Mouse (Mus musculus) liver, embryonic 11.5 days (tissue): ENCODE results near the gene Ankrd39. TPM values are rescaled to one million over a fixed set of nuclear protein-coding genes. Genes with fewer than 3 reads are reported as not detected.

Experiments used
- ATAC-seq: fragments of 200-750 bp; cut with Nextera tagmentation; replicated peaks from 2 replicates; pipeline ENCODE4 v1.8.0; 2017; ENCODE audit warnings: moderate number of reproducible peaks, mild to moderate bottlenecking, moderate TSS enrichment, moderate library complexity; ENCODE audit not compliant: low FRiP score
- DNase-seq: peaks from one replicate; pipeline ENCODE4 v3.0.0-alpha.2; 2017; ENCODE audit warnings: low spot score
- H3K27ac ChIP-seq: fragments of 300-500 bp; sonication (generic); 2 replicates; pipeline ENCODE4 v1.5.1; 2014; ENCODE audit warnings: mild to moderate bottlenecking, low read depth, low read length, control low read depth
- H3K27me3 ChIP-seq: fragments of 300-500 bp; sonication (generic); replicated peaks from 2 replicates; pipeline ENCODE4 v1.6.1; 2014; ENCODE audit warnings: low read length, mixed read lengths; ENCODE audit not compliant: control insufficient read depth, insufficient read depth
- H3K36me3 ChIP-seq: fragments of 300-500 bp; sonication (generic); 2 replicates; pipeline ENCODE4 v1.6.1; 2014; ENCODE audit warnings: mild to moderate bottlenecking, low read length, moderate library complexity, mixed read lengths; ENCODE audit not compliant: control insufficient read depth, insufficient read depth
- H3K4me1 ChIP-seq: fragments of 300-500 bp; sonication (generic); replicated peaks from 2 replicates; pipeline ENCODE4 v1.6.1; 2014; ENCODE audit warnings: low read length, mixed read lengths; ENCODE audit not compliant: control insufficient read depth, insufficient read depth
- H3K4me2 ChIP-seq: fragments of 300-500 bp; sonication (generic); 2 replicates; pipeline ENCODE4 v1.6.1; 2014; ENCODE audit warnings: mild to moderate bottlenecking, control low read depth, moderate library complexity
- H3K4me3 ChIP-seq: fragments of 300-500 bp; sonication (generic); 2 replicates; pipeline ENCODE4 v1.5.1; 2014; ENCODE audit warnings: low read depth, low read length, control low read depth
- H3K9ac ChIP-seq: fragments of 300-500 bp; sonication (generic); 2 replicates; pipeline ENCODE4 v1.6.1; 2014; ENCODE audit warnings: low read depth, low read length, control low read depth
- H3K9me3 ChIP-seq: fragments of 300-500 bp; sonication (generic); 2 replicates; pipeline ENCODE4 v1.6.1; 2016; ENCODE audit warnings: low read length, inconsistent platforms, mixed read lengths; ENCODE audit not compliant: control insufficient read depth
- WGBS: fragments of 180-500 bp; shearing (Covaris S2); extraction: QIAGEN DNeasy Blood & Tissue Kit; methylation state at CpG from one replicate; pipeline ENCODE4 v1.1.7; 2014; 5-methylcytosine and 5-hydroxymethylcytosine counted together
- polyA plus RNA-seq: library from polyadenylated mRNA; unstranded; fragments of >200 nt; fragmentation: Nextera tagmentation; extraction: Ambion mirVana; gene quantifications from 2 replicates; pipeline ENCODE4 v1.2.1, GENCODE M21; 2014

Ankrd39 gene
- polyA plus RNA-seq, 1 experiment from 2014 or later, result 22.1 TPM

- H3K27ac ChIP-seq, result no peak overlapping the region
- peaks cover 44% of the 10 kb centered on the region for H3K36me3 ChIP-seq
- no peaks in the 10 kb centered on the region for H3K9me3 ChIP-seq
- no peak for DNase-seq
- H3K27me3 ChIP-seq, result no peaks in the 10 kb centered on the region
- WGBS, result 92% methylated on average over 5 of the region's 5 CpGs
- no peak overlapping the region for H3K9ac ChIP-seq
- no peak overlapping the region for H3K4me2 ChIP-seq
- H3K4me1 ChIP-seq, result no peaks in the 10 kb centered on the region
- no peak overlapping the region for H3K4me3 ChIP-seq
- no peak for ATAC-seq
These were observed 23.2 kb downstream of the Ankrd39 start for GRCm38 (mm10) chr1:36524058-36524457.

DNA sequence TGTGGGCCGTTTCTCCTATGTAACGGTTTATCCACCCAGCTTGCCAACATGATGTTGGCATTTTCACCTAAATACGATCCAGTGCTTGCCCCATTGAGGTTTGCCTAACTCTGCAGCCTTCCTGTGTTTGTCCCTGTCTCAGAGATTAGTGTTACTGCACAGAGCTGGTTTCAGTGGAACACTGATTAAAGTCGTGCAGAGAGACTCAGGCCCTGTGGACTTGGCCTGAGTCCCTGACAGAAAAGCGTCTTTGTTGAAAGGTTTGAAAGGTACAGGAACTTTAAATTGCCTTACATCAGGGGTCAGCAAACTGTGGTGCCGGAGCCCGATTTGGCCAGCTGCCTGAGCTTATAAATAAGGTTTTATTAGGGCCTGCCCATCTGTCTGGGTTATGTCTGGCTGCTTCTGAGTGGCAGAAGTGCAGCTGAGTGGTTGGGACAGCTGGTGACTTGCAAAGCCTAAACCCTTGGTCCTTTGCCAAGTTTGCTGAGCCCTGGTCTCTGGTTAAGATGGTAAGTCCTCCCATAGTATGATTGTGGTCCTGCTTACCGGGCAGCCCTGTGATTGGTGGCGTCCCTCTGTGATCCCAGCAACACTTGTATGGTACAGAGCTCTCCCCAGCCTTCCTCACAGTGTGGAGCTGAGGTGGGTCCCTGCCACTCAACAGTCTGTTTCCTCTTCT, 23.8 kb downstream of the Ankrd39 start:
- H3K36me3 ChIP-seq, result peaks cover 46% of the 10 kb centered on the region
- H3K27ac ChIP-seq, result no peak overlapping the region
- no peaks in the 10 kb centered on the region for H3K9me3 ChIP-seq
- ATAC-seq (no peak), DNase-seq (no peak)
- no peaks in the 10 kb centered on the region for H3K27me3 ChIP-seq
- WGBS, result 85% methylated on average over 9 of the region's 9 CpGs
- H3K4me1 ChIP-seq, result no peaks in the 10 kb centered on the region
- H3K4me3 ChIP-seq, result no peak overlapping the region
- no peak overlapping the region for H3K4me2 ChIP-seq
- H3K9ac ChIP-seq, result no peak overlapping the region

DNA sequence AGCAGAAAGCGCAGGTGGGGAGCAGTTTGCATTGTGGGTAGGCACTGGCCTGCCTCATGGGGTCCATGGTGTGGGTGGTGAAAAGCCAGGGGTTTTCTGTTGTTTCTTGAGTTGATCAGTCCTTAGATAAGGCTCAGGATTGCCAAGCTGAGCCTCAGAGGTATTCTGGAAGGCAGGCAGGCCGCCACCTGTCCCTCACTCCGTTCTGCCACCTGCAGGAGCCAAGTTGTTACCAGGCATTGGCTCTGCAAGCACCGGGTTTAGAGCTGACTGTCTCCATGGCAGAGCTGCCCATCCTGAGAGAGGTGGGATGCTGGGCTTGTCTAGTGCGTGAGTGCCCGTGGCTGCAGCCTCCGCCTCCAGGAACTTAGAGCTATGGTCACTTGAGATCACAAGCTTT, 25.0 kb downstream of the Ankrd39 start:
- H3K36me3 ChIP-seq, result peaks cover 43% of the 10 kb centered on the region
- no peak overlapping the region for H3K27ac ChIP-seq
- no peaks in the 10 kb centered on the region for H3K9me3 ChIP-seq
- no peak for ATAC-seq
- no peaks in the 10 kb centered on the region for H3K4me1 ChIP-seq
- no peak overlapping the region for H3K4me3 ChIP-seq
- H3K9ac ChIP-seq, result no peak overlapping the region
- DNase-seq, result no peak
- no peak overlapping the region for H3K4me2 ChIP-seq
- no peaks in the 10 kb centered on the region for H3K27me3 ChIP-seq
- WGBS, result 87% methylated on average over 7 of the region's 7 CpGs

DNA sequence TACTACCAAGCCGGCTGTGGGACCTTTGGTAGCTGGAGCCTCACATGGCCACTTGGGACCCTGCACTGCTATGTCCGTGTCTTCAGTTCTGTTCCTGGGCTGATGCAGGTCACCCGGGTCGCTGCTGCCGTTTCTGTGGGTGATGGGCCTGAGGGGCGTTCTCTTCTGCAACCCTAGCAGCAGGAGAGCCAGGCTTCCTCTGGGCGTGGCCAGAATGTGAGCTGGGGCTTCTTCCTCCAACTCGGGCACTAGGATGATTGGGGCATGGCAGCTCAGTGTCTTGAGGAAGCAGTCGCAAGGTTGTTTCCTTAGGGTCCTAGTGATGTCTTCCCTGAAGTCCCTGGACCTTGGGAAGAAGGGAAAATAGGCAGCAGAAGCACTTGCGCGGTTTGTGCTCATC, 27.6 kb downstream of the Ankrd39 start:
- Histone ChIP-seq H3K9ac (no peak overlapping the region), H3K27ac (no peak overlapping the region), H3K4me2 (no peak overlapping the region), H3K4me3 (no peak overlapping the region), H3K4me1 (peaks cover under 1% of the 10 kb centered on the region; the same call in 1 of the 2 replicates), H3K27me3 (no peaks in the 10 kb centered on the region), H3K36me3 (peaks cover 39% of the 10 kb centered on the region), H3K9me3 (no peaks in the 10 kb centered on the region)
- 70% methylated on average over 11 of the region's 11 CpGs for WGBS
- no peak for DNase-seq
- no peak for ATAC-seq

GRCm38 (mm10) chr1:36518259-36518658, 29.0 kb downstream of the Ankrd39 start:
- ATAC-seq (no peak), DNase-seq (no peak)
- H3K36me3 ChIP-seq, result peaks cover 32% of the 10 kb centered on the region
- no peak overlapping the region for H3K9ac ChIP-seq
- no peak overlapping the region for H3K27ac ChIP-seq
- no peaks in the 10 kb centered on the region for H3K9me3 ChIP-seq
- H3K4me3 ChIP-seq, result no peak overlapping the region
- H3K27me3 ChIP-seq, result no peaks in the 10 kb centered on the region
- H3K4me2 ChIP-seq, result no peak overlapping the region
- WGBS, result 69% methylated on average over 3 of the region's 3 CpGs
- H3K4me1 ChIP-seq, result peaks cover 9% of the 10 kb centered on the region

- no peaks in the 10 kb centered on the region for H3K27me3 ChIP-seq
- ATAC-seq, result no peak
- no peaks in the 10 kb centered on the region for H3K9me3 ChIP-seq
- H3K4me1 ChIP-seq, result peaks cover 12% of the 10 kb centered on the region
- peak overlapping the region; percentile 88 for H3K4me3 ChIP-seq
- 46% methylated on average over 2 of the region's 2 CpGs for WGBS
- H3K27ac ChIP-seq, result no peak overlapping the region
- DNase-seq, result no peak
- peak overlapping the region; percentile 99 for H3K4me2 ChIP-seq
- peaks cover 7% of the 10 kb centered on the region for H3K36me3 ChIP-seq
- H3K9ac ChIP-seq, result no peak overlapping the region
These were observed 33.5 kb downstream of the Ankrd39 start for GRCm38 (mm10) chr1:36513718-36514117.

- H3K4me1 ChIP-seq, result peaks cover 12% of the 10 kb centered on the region
- no peak for ATAC-seq
These were observed 33.9 kb downstream of the Ankrd39 start for GRCm38 (mm10) chr1:36513310-36513709.

GRCm38 (mm10) chr1:36512966-36513280, 34.3 kb downstream of the Ankrd39 start:
- H3K36me3 ChIP-seq, result peaks cover 7% of the 10 kb centered on the region
- H3K9me3 ChIP-seq, result no peaks in the 10 kb centered on the region
- peak overlapping the region; percentile 99 for H3K4me2 ChIP-seq
- H3K27me3 ChIP-seq, result no peaks in the 10 kb centered on the region
- peaks cover 12% of the 10 kb centered on the region for H3K4me1 ChIP-seq
- 3% methylated on average over 16 of the region's 16 CpGs for WGBS
- DNase-seq, result no peak
- H3K27ac ChIP-seq, result no peak overlapping the region
- H3K9ac ChIP-seq, result peak overlapping the region; percentile 93
- ATAC-seq, result no peak
- H3K4me3 ChIP-seq, result peak overlapping the region; percentile 88

More at GRCm38 (mm10) chr1:36513310-36513709, 33.9 kb downstream of the Ankrd39 start:
- Histone ChIP-seq H3K36me3 (peaks cover 7% of the 10 kb centered on the region), H3K27ac (no peak overlapping the region), H3K9ac (peak overlapping the region; percentile 93), H3K4me2 (peak overlapping the region; percentile 99), H3K27me3 (no peaks in the 10 kb centered on the region), H3K9me3 (no peaks in the 10 kb centered on the region), H3K4me3 (peak overlapping the region; percentile 88)
- DNase-seq, result no peak
- 10% methylated on average over 1 of the region's 1 CpGs for WGBS
